Mouse (Mus musculus): ENCODE data around the gene 2410004B18Rik. TPM values are rescaled to one million over a fixed set of nuclear protein-coding genes. Genes with fewer than 3 reads are reported as not detected.
A peak's percentile ranks its signal among the peaks of the same experiment; 100 is the strongest.

Gene 2410004B18Rik
- total RNA-seq, 2 experiments from 2014 or later = 35.8 to 44.8 TPM

GRCm38 (mm10) chr3:145925506-145925905 lies 12.3 kb upstream of the 2410004B18Rik start:
- DNase-seq (ENCODE audit: low spot score in 2 of 2) = no peak

DNA sequence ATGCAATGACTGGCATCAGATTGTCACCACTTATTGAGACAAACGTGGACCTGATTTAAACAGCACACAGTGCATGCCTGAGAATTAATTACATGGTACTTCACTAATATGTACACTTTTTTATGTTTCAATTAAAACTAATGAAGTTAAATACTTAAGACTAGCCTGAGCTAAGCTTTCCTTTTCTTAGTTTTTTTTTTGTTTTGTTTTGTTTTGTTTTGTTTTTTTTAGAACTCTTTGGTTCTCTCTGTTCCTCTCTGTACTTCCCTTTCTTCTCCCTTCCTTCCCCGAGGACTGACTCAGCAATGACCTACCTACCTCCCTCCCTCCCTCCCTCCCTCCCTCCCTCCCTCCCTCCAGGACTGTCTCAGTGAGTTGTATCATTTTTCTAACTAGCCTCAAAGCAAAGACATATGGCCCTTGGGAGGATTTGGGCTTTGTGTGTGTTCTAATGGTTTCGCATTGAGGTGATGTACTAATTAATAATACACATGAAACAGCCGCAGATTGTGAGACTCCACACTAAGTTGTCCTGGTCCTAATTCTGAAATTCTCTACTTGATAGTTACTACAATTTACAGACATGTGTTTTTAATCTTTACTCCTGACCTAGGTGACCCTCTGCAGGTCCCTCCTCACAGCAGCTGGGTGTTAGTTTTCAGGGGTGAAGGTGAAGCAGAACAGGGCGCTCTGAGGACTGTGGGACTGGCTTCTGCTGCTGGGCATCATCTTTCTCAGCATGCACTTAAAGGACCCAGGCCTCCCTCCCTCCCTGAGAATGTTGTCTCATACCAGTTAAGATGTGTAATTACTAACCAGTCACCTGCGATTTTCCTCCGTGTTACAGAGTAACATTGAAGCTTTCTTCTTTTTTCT lies 8.1 kb upstream of the 2410004B18Rik start:
- DNase-seq (ENCODE audit: low spot score in 2 of 2) = no peak

GRCm38 (mm10) chr3:145933845-145934244 lies 4.0 kb upstream of the 2410004B18Rik start:
- DNase-seq (ENCODE audit: low spot score in 2 of 2) = no peak

DNA sequence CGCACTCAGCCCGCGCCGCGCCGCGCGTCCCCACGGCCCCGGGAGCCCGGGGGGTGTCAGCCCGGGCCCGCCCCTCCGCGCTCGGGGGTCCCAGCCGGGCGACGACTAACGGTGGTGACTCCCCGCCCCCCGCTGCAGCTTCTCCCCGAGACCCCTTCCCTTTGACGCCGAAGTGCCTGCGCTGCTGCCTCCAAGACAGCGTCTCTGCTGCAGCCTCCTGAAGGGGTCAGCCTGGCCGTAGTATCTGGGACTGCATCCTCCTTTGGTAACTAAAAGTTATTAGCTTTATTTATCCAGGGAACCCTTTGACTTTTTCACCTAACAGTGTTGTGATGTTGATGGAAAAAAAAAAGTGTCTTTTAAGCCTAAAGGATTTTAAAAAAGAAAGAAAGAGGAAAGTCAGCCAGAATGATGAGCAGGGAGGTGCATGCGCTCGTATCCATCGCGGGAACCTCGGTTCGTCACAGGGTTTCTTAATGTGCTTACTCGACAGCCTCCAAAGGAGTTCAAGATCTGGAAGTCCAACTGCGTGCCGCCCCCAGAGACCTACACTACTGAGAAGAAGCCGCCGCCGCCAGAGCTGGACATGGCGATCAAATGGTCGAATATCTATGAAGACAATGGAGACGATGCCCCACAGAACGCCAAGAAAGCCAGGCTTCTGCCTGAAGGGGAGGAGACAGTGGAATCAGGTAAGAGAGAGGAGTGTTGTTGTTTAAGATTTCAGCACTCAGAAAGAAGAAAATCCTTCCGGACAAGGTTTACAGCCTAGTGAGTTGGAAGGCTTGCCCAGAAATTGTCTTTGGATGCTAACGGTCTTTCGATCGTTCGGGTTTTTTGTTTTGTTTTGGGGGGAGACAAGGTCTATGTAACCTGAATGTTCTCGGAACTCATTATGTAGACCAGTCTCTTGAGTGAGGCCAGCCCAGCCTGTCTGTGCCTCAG lies 863 bp downstream of the 2410004B18Rik start:
- peak; percentile 12 to 45 for DNase-seq (ENCODE audit: low spot score in 2 of 2)

DNA sequence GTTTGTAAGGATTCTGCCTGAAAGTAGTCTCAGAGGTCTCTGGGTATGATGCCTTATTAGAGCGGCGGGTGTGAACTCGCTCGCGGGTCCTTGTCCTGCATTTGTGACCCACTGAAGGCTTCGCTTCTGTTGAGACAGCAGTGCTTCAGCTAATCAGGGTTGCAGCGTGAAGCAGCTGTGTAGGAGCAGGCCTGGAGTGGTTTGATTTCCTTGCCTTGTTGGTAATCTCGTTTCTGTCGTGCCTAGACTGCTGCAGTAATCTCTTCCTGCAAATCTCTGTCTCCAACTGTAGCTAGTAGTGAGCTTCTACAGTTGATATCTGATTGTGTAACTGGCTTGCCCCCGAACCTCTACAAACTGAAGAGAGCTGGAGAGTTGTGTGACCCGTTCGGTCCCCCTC lies 1.6 kb downstream of the 2410004B18Rik start:
- no peak for DNase-seq (ENCODE audit: low spot score in 2 of 2)

DNA sequence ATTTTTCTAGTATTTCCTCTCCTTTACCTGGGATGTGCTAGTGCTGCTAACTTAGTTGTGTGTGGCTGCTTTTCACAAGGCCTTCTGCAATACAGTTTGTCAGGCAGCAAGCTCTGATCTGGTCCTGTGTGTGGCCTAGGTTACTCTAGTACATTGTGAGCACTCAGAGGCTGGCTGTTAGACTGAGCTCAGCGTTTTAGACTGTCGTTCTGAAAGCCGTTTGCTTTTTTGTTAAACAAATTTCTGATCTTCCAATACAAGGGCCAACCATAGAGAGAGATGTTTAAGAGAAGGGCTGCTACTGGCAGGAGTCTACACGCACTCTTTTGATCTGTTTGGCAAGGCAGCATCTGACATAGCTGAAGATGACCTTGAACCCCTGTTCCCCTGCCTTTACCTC lies 2.2 kb downstream of the 2410004B18Rik start:
- DNase-seq (ENCODE audit: low spot score in 2 of 2) = no peak

GRCm38 (mm10) chr3:145941971-145942370 lies 4.2 kb downstream of the 2410004B18Rik start:
- peak; percentile 73 to 75 for DNase-seq (ENCODE audit: low spot score in 2 of 2)

GRCm38 (mm10) chr3:145944348-145944747 lies 6.5 kb downstream of the 2410004B18Rik start:
- DNase-seq (ENCODE audit: low spot score in 2 of 2) = no peak

GRCm38 (mm10) chr3:145945904-145946303 lies 8.1 kb downstream of the 2410004B18Rik start:
- DNase-seq (ENCODE audit: low spot score in 2 of 2) = no peak

- no peak for DNase-seq (ENCODE audit: low spot score in 2 of 2)
Measured at GRCm38 (mm10) chr3:145946654-145947053, 8.8 kb downstream of the 2410004B18Rik start.

DNA sequence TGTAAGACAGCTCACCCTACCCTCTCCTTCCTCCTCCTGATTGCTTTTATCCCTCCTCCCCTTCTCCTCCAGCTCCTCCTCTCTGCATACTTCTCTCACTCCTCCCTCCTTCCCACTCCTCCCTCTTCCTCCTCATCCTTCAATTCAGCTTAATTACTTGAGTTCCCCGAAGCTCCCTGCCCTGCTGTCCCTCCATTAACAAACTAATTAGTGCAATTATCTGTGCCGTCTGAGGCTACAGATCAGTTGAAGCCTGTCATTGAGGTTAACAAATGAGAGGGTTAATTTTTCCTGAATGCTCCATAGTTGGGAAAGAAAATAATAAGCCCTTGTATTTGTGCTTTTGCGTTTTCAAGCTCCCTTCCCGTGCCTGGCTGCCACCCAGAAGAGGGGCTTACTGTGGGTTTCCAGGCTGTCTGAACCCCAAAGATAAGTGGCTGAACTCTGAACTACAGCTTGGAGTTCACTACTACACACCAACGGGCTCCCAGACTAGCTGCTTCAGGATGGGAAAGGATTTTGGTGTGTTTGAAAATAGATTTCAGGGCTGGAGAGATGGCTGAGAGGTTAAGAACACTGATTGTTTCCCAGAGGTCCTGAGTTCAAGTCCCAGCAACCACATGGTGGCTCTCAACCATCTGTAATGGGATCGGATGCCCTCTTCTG lies 9.9 kb downstream of the 2410004B18Rik start:
- DNase-seq (ENCODE audit: low spot score in 2 of 2) = no peak

DNA sequence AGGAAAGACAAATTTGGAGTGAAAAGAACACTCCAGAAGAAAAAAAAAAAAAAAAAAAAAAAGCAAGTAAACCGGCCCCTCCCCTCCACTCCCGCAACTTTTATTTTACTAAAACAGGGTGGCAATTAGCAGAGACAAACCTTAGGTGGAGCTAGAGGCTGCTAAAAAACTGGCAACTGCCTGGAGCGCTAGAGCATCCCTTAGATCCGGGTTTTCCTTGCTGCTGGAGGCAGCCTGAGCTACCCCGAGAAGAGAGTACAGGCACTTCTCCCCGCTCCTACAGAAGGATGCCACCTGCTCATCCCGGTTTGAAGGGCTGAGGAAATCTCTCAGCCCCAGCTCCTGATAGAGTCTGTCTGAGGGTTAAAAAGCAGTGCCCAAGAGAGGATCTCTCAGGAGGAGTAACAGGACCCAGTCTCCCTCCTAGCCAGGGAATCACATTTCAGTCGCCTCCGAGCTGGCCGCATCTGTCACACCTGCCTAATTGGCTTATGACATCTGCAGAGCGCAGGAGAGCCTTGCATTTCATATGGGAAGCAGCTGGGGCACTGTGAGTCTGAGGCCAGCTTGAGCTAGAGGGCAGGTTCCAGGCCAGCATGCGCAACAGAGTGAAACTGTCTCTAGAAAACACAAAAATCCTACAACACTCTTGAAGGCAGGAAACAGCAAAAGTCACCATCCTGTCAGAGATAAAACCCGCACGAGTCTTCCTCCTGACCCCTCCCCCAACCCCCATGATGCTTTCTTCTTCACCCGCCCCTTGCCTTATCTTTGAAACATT lies 12.4 kb downstream of the 2410004B18Rik start:
- peak; percentile 52 to 63 for DNase-seq (ENCODE audit: low spot score in 2 of 2)

DNA sequence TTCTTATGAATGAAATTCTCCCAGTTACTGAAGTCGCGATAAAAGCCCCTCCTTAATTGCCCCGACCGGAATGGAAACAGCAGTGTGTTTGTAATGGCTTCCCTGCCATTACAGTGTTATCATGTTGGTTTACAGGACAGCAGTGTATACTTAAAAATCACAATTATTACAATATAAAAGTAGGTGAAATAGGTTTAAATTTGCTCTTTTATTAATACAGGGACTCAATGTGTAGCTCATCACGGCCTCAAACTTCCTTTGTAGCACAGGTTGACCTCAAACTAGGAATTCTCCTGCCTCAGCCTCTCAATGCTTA lies 13.0 kb downstream of the 2410004B18Rik start:
- no peak for DNase-seq (ENCODE audit: low spot score in 2 of 2)

DNA sequence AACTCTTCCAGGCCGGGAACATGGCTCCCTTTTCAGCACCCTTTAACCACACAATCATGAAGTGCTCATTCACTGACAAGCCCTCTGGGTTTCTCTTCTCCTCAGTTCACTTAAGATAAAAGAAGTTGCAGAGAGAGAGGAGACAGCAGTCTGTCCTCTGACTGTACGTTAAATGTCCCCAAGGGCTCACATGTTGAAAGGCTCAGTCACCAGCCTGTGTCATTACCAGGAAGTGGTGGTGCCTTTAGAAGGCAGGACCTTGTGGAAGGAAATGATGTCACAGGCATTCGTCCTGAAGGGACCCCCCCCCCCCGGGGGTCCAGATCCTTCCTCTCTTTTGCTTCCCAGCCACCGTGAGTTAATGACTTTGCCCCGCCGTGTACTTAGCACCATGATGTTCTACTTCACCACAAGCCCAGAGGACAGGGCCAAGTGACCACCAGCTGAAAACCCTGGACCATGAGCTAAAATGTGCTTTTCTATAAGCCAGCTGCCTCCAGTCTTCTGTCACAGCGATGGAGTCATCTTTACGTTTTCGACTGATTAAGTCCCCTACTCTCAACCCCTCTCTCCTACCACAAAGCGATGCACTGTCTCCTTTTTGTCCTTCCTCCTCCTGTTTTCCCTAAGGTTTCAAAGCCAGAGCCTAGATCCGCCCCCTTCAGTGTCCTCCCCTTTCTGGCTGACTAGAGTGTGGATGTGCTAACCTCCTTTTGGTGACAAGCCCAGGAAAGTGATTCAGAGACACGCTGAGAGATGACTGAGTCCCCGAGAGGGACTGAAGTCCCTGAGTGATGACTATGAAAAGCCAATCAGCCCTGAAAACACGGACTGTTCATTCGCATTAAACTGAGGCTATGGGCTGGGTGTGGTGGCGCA lies 13.7 kb downstream of the 2410004B18Rik start:
- DNase-seq (ENCODE audit: low spot score in 2 of 2) = no peak

GRCm38 (mm10) chr3:145952945-145953344 lies 15.1 kb downstream of the 2410004B18Rik start:
- DNase-seq (ENCODE audit: low spot score in 2 of 2) = no peak

- no peak for DNase-seq (ENCODE audit: low spot score in 2 of 2)
Measured at GRCm38 (mm10) chr3:145953411-145953810, 15.6 kb downstream of the 2410004B18Rik start.

DNA sequence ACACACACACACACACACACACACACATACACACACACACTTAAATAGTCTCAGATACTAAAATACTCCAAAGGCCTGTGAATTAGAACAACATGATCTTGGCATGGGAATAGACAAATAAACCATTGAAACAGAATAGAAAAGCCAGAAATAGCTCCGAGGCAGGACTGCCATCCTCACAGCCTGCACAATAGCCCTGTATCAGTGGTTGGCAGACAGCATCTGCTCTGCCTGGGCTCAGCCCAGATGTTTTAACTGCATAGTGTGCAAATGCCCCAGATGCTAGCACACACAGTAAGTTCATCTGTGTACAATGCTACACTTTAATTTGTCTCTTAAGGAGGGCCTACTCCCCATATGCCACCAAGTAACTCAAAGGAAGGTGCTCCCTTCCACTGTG lies 22.0 kb downstream of the 2410004B18Rik start:
- DNase-seq (ENCODE audit: low spot score in 2 of 2) = no peak

DNA sequence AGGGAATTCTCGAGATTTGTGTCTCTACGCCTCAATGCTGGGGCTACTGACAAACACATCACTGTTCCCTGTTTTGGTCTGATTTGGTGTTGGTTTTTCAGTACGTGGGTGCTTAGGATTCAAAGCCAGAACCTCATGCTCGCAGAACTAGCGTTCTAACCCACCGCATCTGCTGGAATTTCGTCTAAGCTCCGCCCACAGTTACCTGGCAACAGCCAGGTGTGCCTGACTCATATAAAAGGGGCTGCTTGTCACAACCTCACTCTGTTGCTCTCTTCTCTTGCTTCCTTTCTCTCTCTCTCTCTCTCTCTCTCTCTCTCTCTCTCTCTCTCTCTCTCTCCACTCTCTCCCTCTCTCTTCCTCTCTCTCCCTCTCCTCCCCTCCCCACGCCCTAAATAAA lies 24.6 kb downstream of the 2410004B18Rik start:
- no peak for DNase-seq (ENCODE audit: low spot score in 2 of 2)

DNA sequence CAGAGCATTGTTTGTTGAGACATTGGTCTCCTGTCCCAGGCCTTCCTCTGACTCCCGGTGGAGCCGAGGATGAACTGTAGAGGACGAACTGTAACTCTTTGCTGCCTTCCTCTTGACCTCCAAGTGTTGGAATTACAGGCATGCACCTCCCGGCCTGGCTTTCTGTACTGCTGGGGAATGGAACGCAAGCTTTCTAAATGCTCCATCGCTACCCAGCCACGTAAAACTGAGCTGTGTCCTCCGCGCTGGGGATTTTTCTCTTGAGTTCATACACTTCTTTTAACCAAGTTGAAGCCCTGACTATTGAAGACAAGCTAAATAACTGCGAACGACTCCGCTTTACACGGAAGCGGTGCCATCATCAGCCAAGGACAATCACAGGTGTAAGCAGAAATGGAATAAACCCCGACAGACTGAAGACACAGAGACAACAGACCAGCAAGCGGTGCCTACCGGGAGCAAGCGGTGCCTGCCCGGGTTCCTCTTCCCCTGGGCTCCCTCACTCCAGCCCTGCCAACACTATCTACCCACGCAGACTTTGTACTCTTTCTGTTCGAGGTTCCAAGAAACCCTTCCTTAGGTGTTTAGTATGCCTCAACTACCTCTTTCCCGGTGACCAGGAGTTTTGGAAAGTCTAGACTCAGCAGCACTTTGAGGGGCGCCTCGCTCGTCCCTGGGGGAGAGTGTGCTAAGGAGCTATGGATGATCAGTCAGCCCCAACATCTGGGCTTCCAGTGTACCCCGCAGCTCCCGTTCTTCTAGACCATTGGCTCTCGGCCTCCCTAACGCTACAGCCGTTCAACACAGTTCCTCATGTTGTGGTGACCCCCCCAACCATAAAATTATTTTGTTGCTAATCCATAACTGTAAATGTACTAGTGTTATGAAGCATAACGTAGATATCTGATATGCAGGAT lies 25.5 kb downstream of the 2410004B18Rik start:
- DNase-seq (ENCODE audit: low spot score in 2 of 2) = no peak
